Mouse (Mus musculus): Measurements from ENCODE around the gene Nutf2.

DNA sequence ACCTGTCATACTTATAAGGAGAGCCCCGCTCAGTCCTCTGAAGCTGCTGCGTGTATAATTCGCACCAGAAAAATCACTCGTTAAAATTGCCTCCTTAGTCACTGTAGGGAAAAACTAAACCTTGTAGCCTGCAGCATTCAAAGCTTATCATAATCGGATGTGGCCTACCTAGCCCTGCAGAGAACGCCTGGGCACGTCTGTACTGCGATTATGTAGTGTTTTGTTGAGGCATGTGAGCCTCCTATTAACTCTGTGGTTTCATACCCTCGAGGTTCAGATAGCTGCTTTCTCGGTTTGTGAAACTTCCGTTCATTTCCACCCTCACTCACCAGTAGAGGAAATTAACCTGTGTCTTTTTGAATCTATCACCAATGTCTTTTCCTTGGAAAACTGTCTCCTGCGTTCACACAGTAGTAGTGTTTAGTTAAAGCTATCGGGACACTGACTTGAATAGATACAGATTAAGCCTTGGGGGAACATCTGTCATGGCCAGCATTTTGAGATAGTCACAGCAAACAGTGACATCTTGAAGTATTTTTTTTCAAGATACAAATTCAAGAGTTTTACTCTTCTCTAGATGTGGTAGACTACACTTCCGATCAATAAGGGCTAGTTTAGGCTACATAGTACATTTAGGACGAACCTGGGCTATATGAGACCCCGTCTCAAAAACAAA is 40.7 kb downstream of the Nutf2 start:
- TF ChIP-seq MAFK (IDR thresholded peaks at IDR 0.05; ENCODE audit: insufficient read depth, low read depth, low read length), result no peak
- no peak for TF ChIP-seq CHD2 (IDR thresholded peaks at IDR 0.05; ENCODE audit: low read depth, low read length)

Measured in ES-E14 (cell line).